Mouse (Mus musculus) heart, postnatal 10 days (tissue): ENCODE measurements around the gene Mrm3. TPM values are rescaled to one million over a fixed set of nuclear protein-coding genes. Genes with fewer than 3 reads are reported as not detected.
A peak's percentile ranks its signal among the peaks of the same experiment; 100 is the strongest.

Source experiments
- DNase-seq, 2 experiments: peaks; one replicate each; pipeline ENCODE4 v3.0.0; 2021
- intact Hi-C: fragments of 180-260 bp; cut with DNase I; formaldehyde crosslinking; loops from one replicate; pipeline ENCODE4 v1.15.1; 2025
- total RNA-seq, 2 experiments: library from RNA; stranded (reverse); gene quantifications; 2 replicates each; pipeline ENCODE4 v1.2.3; 2021

Gene Mrm3
- total RNA-seq, 2 experiments from 2014 or later = 17.4 to 19.2 TPM

DNA sequence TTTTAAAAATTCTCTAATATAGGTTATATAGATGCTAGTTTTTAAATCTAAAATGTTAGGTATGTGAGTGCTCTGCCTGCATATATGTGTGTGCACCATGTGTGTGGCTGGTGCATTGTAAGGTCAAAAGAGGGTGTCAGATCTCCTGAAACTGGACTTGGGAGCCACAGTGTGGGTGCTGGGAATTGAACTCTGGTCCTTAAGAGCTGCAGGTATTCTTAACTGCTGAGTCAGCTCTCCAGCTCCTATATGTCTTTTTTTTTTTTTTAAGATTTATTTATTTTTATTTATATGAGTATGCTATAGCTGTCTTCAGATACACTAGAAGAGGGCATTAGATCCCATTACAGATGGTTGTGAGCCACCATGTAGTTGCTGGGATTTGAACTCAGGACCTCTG, 2.9 kb downstream of the Mrm3 start:
- DNase-seq = no peak
- intact Hi-C loops = no loop called here

DNA sequence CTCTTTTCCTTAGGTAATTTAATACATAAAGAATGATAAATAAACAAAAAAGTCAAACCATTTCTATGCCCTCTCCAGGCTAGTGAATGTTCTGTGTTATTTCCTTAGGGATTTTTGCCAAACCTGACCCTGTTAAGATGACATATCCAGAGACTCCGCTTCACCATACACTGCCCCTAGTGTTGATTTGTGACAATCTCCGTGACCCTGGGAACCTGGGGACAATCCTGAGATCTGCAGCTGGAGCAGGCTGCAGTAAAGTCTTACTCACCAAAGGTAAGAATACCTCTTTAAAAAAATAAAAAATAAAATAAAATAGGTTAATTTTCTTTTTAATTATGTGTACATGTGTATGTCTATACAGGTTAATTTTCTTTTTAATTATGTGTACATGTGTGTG, 3.7 kb downstream of the Mrm3 start:
- no peak for DNase-seq
- intact Hi-C loops = no loop called here

DNA sequence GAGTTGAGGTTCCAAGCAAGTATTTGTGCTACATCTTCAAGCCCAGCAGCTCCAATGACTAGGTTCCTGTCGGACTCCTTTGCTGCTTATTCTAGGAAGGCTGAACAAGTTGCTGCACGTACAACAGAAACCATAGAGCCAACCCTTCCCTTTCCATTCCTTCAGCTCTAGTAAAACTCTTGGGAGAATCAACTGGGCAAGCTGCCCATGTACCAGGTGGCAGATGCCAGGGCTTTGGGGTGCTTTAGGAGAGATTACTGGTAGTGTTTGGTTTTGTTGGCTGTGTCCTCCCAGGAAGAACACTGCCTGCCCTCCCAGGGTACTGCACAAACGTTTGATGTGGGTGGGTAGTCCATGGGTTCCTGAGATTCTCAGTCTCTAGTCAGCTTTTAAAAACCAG, 8.5 kb downstream of the Mrm3 start:
- intact Hi-C loops = loop anchor here (5.0 kb wide), 1 partner anchor 200 kb away; no protein-coding TSS in a partner anchor
- no peak for DNase-seq

DNA sequence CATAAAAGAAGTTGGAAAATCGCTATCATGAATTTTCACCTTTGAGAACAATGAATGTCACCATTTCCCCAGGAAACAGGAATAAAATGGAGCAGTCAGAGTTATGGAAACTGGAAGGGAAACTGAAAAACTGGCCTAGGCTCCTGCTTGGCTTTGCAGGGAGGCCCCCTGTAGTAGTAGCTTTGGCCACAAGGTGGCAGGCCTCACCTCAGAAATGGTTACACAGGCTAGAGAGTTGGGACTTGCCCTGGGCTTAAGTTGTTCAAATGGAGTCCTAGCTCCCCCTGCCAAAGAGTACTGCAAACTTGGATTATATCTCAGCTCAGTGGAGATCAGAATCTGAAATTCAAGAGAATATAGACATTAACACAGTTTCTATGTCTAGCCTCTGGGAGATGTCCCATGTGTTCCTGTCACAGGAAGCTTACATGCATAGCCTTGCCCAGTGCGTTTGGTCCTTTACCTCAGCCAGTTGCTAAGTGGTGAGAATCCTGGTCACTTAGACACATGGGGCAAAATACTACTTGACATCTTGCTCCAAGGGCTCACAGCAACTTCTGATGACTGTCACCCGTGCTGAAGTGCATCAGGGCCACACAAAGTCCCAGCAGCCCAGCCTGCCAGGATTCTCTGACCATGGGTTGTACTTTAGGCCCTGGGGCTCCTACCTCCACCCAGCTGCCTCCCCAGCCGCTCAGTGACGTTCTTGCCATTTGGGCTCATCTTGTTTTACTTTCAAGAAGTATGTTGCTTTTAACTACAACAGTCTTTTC, 9.8 kb downstream of the Mrm3 start:
- peak; percentile 90 to 94 for DNase-seq
- intact Hi-C loops = loop anchor here (1.0 to 5.0 kb wide), 2 partner anchors 153 to 199 kb away; partner anchors contain the start of gene Timm22

DNA sequence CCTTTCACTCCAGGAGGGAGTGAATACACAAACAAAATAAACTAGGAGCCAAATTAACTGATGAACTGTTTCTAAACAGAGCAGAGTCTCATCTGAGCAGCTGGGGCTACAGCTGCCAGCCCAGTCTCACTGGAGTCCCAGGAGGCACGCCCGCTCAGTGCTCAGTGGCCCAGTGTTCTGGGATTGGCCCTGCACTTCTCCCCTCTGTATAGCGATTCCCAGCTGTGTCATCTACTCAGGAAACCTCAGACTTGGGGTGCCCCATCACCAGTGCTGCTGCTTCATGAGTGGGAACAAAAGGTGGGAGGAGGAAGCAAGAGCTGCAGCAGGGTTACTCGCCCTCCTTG, 10.4 kb downstream of the Mrm3 start:
- DNase-seq = peak in 1 of 2 experiments; percentile 35
- intact Hi-C loops = loop anchor here (1.0 to 5.0 kb wide), 2 partner anchors 152 to 198 kb away; partner anchors contain the start of gene Timm22

DNA sequence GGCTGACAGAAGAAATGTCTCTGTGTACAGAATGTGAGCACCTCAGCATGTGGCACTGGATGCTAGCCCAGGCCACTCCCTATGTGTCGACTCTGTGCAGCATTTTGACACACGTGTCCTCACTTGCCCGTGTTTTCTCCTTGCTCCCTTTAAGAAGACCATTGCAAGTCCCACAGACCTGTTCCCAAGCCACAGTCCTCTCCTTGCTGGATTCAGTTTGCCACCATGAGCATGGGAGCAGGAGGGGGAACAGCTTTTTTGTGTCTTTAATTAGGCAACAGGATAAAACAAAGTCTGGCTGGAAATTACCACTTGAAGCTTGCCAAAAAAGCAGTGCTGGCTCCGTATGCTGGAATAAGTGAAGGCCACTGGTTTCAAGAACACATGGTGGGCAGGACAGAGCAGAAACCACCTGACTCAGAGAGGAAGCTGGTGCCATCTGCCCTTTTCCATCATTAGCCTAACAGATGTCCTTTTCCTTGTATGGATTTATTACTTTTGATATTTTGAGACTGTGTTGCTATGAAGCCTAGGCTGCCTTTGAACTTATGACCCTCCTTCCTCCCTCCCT, 12.0 kb downstream of the Mrm3 start:
- intact Hi-C loops = no loop called here
- DNase-seq = peak in 1 of 2 experiments; percentile 32

DNA sequence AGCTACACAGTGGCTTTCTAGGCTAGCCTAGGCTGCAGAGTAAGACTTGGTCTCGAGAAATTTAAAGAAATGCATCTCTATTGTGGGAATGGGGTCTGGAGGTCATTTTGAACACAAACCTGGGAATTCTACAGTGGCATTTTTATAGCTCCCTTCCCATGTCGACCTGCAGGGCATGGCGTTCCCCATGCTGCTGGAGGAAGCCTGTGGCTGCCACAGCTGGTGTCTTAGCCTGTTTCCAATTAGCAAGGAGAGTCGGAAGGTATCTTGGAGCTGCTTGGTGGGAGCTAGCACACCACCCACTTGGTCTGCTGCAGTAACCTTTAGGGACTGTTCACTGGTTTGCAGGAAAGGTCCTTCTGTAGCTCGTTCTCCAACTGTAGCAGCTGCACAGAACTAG, 12.6 kb downstream of the Mrm3 start:
- no peak for DNase-seq
- intact Hi-C loops = no loop called here

DNA sequence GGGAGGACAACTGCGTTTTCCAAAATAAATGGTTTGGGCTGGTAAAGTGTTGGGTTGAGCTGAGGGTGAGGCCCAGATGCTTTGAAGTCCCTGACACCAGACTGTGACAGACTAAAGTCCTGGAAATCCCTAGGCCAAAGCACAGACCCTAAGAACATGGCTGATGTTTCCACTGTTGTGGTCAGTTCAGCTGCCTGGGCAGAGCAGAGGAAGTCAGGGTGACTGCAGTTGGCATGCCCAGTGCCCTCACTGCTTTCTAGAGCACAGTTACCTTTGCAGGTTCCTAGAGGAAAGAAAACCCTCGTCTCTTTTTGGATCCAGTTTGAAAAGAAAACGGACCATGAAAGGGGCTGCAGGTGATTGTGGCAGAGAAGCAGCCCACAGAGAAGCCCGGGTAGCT, 13.9 kb downstream of the Mrm3 start:
- DNase-seq = no peak
- intact Hi-C loops = no loop called here

DNA sequence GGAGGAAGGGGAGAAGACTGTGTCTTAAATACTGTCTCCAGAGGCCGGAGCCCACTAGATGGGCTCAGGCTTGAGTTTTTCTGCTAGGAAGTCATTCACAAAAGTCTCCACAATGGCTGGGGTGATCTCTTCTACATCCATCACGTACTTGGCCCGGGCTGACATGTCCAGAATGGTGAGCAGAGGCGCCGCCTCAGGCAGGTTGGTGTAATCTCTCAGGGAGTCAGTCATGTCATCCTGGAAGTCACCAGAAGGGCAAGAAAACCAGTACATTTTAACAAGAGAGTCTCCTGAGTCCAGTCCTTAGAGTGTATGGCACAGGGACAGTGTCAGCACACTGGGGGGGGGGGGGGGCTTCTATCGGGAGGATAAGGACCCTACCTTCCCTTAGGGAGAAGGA, 15.0 kb downstream of the Mrm3 start:
- DNase-seq = no peak
- intact Hi-C loops = no loop called here

DNA sequence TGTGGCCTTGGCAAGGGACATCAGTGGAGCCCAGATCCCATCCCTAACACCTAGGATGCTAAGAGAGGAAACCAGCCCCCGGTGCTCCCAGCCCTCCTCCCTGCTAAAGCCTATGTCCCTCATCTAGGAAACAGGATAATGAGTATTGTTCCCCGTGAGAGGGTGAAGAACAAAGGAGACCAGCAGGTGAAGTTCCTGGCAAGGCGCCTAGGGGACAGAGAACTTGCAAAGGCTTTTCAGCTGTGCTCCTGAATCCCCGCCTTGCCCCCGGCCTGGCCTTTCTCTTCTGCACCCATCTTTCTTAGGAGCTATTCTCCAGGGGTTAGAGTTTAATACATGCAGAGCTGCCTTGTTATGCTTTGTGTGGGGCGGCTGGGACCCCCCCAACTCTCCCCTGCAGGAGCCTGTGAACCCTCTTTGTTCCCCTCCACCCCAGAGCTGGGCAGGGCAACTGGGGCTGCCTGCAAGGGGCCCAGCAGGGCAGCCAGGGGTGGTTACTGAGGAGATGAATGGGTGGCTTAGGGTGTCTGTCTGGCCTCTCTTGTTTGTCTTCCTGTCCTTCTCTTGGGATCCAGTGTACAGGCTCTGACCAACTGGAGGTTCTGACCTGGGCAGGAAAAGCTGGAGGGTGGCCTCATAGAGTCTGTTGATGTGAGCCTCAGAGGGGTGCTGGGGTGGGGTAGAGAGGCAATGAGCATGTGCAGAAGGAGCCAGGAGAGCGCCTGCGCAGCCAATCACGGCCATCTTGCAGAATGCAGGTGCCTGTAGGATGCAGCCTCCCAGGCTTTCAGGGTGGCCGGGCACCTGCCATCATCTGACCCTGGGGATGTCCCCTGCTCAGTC, 16.9 kb downstream of the Mrm3 start:
- intact Hi-C loops = no loop called here
- no peak for DNase-seq

DNA sequence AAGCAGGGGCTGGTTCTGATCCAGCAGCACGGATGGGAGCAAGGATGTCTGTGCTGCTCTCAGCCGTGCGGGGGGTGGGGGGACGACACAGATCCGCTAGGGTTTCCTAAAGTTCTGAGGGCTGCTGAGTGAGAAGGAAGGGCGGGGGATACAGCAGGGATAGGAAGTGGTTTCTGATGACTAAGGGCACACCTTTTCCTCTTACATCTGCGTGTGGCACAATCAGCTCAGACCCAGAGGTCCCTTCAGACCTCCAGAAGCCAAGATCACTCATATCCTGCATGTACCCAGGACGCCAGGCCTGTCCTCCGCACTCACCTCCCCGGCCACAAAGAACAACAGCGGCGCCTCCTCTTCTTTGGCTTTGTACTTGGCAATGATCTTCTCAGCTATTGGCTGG, 17.7 kb downstream of the Mrm3 start:
- intact Hi-C loops = no loop called here
- DNase-seq = no peak

DNA sequence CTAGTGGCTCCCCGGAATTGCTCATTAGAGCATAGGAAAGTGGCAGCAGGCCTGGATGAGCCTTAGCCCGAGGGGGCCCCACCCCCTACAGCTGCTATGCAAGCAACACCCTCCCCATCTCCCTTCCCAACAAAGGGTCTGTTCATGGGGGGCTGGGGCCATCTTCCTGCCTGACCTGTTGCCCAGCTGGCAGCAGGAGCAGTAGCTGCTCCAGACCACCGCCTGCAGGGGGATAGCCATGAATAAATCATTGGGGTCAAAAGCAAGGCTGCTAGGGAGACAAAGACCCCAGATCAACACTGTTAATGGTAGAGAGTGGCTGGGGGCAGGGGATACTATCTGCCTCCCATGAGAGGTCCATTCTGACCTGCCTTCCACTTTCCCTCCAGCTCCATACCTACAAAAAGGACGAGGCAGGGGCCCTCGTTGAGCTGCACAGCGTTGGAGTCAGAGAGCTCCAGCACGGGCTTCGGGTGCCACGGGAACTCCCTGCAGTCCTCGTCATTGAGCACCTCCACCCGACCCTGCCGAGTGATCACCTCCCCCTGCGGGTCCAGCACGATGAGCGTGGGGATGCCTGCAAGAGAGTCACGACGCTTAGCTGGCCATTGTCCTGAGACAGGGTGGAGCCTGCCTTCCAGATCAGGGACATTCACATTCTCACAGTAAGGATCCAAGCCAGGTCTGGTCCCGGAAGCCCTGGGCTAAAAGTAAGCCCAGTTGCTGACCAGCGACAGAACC, 19.3 kb downstream of the Mrm3 start:
- intact Hi-C loops = no loop called here
- DNase-seq = no peak

DNA sequence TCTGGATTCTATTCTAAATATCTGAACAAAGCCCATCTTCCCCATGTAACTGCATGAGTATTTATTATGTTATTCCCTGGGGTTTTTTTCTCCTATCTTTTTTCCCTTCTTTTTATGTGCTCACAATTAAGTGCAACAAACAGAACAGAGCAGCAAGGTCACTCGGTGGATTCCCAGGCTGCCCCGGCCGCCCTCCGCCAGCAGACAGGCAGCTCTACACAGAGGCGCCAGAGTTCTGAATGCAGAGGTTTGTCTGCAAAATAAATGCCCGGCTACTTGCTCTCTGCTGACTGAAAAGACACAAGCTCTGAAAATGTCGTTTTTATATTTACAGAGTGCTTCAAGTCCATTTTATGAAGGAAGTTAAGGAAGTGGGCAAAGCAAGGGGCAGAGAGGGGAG, 24.0 kb downstream of the Mrm3 start:
- intact Hi-C loops = no loop called here
- DNase-seq = no peak

DNA sequence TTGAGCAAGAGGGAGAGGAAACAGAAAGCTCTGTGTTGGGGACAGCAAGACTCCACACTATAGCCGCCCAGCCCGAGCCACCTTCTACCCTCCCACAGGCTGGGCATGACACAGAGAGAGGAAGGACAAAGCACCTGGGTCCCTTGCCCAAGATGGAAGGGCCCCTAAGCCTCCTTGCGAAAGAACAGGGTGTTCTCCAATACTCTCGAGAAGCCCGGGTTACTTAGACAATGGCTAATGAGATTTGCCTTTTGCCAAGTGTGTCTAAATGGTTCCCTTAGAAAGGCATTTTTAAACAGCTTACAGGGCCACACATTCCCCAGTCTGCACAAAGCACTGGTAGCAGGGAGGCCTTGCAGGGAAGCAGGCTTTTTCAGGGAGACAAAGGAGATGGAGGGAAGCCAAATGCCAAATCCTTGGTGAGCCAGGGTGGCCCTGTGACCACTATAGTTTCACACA, 24.5 kb downstream of the Mrm3 start:
- no peak for DNase-seq
- intact Hi-C loops = no loop called here

DNA sequence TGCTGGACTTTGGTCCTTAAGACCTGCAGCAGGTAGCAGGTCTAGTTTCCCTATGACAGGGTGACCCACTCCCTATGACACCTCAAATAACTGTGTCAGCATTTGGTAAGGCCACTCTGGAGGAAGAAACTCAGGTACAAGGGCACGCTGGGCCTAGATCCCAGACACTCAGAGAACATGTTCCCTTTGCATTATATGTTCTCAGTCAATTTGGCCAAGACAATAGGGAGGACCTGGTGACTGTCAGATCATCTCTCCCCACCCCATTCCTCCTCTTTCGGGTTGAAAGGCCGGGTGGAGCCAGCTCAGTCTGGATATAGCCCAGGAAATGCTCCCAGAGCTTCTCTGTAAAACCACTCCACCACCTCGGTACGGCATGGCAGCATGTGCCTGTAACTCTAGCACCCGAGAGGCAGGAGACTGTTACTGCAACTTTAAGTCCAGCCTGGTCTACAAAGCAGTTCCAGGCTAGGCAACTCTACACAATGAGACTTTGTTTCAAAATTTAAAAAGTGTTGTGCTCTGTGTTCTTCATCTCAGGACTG, 25.1 kb downstream of the Mrm3 start:
- intact Hi-C loops = no loop called here
- no peak for DNase-seq

DNA sequence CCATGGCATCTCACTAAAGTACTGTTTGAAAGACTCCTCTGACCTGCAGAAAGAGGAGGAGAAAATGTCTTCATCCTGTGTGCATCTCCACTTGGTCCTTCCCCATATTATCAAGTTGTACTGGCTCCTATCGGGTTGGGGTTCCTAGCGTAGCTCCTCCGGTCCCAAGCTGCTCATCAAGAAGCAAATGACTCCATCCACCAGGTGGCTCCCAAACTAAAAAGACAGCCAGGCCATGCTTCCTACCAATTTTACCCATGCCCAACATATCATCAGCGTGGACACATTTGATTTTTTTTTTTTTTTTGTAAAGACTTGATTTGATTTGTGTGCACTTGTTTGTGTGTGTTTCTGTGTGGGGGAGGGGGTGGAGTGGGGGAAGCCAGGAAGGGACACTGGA, 28.9 kb downstream of the Mrm3 start:
- DNase-seq = peak in 1 of 2 experiments; percentile 30
- intact Hi-C loops = loop anchor here (1.0 kb wide), 1 partner anchor 128 kb away; no protein-coding TSS in a partner anchor

DNA sequence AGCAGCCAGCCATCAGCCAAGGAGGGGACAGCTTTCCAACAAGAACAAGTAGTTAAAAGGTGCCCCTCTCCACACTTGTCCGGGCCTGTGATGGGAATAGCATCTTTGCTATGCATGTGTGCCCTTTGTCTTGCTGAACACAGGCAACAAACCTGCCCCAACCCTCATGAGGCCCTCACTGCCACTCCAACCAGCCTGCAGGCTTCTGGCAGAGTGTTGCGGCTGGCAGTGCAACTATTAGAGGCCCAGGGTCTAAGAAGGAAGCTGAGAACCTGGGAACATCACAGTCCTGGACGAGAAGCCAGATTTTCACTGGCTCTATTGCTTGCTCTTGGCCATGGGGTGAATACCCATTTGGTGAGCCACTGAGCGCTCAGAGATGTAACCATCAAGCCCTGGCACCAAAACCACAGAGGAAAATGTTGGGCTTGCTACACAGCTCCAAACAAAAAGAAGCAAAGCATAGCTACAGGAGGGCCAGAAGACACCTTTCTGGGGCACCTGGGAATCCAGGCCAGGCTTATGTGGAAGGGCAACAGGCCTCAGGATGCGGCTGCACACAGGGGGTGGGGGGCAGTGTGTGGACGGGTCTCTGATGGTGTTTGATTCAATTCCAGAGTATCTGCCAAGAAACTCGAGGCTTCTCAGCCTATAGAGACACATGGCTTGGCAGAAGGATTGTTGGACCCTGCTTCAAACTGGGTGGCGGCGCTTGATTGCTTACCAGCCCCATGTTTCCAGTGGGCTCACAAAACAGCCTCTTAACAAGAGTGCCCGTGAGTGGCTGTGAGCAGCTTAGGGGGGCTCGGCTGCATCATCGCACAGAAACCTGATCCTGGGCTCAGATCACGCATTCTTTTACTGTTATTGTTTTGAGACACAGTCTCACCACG, 35.7 kb downstream of the Mrm3 start:
- no peak for DNase-seq
- intact Hi-C loops = no loop called here

DNA sequence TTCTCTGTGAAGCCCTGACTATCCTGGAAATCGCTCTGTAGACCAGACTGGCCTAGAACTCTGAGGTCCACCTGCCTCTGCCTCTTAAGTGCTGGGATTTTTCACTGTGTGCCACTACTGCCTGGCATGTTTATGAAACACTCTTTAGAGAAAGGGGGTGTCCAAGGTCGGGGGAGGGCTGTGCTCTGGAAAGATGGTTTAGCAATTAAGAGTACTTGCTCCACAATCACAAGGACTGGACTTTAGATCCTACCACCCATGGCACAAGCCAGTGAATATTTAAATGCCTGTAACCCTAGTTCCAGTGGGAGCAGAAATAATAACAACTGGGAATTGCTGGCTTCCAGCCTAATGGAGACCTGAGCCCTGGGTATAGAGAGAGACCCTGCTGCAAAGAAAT, 36.5 kb downstream of the Mrm3 start:
- intact Hi-C loops = no loop called here
- no peak for DNase-seq

DNA sequence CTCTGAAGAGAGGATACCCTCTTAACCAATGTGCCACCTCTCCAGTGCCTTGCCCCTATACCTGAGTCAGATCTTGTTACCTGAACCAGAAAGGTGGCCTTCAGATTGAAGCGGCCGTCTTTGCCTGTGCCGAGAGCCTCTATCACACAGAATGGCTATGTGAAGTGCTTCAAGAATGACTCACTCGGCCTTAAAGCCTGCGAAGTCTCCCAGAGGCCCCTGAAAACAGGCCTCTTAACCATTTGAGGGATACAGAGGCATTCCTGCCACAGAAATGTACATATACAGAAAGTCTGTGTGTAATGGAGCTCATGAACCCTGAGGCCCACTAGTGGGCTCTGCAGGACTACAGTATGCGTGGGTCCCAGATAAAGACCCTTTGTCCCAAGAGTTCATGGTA, 40.3 kb downstream of the Mrm3 start:
- intact Hi-C loops = no loop called here
- DNase-seq = no peak
